Mouse (Mus musculus) c-Kit-negative CD71-positive TER-119-positive erythroid progenitor cells, embryonic 14.5 days (primary cell): ENCODE data around the gene Gpr4.
A peak's percentile ranks its signal among the peaks of the same experiment; 100 is the strongest.

ENCODE experiments used
- DNase-seq: peaks from one replicate; pipeline ENCODE4 v3.0.0-alpha.2; 2013; ENCODE audit warnings: low read depth, low spot score

Gene Gpr4

DNA sequence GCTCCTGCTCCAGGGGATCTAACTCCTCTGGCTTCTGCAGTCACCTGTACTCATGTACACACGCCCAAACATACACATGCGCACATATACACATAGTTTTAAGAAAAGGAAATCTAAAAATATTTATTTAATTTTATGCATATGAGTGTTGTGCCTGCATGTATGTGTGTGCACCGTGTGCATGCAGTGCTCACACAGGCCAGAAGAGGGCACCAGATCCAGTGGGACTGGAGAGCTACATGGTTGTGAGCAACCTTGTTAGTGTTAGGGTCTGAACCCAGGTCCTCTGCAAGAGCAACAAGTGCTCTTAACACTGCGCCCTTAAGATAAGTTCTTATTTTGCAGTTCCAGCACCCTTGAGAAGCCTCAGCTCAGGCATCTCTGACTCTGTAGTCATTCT, 17.7 kb upstream of the Gpr4 start:
- no peak for DNase-seq

DNA sequence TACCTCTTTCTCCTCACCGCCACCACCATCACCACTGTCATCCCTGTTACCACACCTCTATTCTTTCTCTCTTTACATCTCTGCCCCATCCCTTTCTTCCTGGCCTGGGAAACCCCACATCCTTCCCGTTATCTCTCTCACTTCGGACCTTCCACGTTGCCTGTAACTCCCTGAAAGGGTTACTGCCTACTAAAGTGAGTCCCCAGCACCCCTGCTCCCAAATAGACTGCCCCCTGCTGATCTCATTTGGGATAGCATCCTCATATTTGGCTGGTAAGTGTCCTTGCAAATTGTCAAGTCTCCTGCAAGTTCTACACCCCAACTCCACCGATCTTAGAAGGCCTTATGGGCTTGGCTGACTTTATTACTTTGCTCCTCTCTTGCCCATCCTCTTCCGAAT, 15.7 kb upstream of the Gpr4 start:
- no peak for DNase-seq

DNA sequence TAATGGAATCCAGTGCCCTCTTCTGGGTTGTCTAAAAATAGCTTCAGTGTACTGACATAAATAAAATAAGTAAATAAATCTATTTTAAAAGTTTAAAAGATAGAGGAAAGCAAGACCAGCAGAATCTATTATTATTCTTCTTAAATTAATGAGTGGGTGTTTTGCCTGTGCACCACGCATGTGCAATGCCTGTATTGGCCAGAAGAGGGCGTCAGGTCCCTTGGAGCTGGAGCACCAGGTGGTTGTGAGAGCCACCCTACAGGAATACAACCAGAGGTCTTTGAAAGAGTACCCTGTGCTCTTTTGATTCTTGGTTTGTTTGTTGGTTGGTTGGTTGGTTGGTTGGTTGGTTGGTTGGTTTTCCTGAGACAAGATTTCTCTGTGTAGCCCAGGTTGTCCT, 14.4 kb upstream of the Gpr4 start:
- DNase-seq = peak; percentile 34

- DNase-seq = no peak
Observed at GRCm38 (mm10) chr7:19201660-19202059, 10.7 kb upstream of the Gpr4 start.

- no peak for DNase-seq
Observed at GRCm38 (mm10) chr7:19202065-19202850, 10.1 kb upstream of the Gpr4 start.

DNA sequence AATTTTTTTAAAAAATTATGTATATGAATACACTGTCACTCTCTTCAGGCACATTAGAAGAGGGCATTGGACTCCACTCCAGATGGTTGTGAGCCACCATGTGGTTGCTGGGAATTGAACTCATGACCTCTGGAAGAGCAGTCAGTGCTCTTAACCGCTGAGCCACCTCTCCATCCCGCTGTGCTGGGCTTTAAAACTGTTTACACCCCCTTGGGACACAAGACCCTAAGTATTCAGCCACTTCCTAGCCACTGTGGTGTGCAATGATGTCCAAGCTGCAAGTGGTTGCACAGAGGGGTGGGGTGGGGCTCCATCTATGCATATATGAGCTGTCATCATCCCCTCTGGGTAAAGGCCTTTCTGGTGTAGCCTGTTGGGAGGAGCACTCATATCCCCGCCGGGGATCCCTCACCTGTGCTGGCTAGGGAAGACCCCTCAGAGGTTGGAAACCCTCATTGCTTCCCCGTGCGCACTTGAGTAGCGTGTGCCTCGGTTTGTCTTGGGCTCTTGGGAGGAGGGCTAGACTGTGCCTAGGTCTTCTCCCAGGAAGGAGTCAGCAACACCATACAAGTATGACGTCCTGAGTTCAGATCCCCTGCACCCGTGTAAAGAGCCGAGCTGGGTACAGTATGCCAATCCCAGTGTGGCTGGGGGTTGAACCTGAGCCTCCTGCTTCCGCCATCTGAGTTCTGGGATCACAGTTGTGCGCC, 4.0 kb upstream of the Gpr4 start:
- no peak for DNase-seq

- DNase-seq = no peak
Observed at GRCm38 (mm10) chr7:19208944-19209472, 3.3 kb upstream of the Gpr4 start.

DNA sequence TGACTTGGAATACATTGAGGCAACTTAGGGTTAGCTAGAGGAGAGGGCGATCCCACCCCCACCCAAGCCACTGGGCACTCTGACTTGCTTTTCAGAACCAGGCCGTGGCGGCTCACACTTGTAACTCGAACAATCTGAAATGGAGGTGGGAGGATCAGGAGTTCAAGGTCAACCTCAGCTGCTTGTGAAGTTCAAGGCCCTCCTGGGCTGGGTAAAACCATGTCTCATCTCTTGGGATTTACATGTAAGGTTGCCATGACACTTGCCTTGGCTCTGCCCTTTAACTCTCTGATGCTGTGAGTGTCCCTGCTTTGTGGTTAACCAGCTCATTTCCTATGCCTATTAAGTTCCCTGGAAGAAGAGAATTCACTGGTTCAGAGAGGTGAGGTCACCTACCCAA, 2.8 kb upstream of the Gpr4 start:
- DNase-seq = no peak

DNA sequence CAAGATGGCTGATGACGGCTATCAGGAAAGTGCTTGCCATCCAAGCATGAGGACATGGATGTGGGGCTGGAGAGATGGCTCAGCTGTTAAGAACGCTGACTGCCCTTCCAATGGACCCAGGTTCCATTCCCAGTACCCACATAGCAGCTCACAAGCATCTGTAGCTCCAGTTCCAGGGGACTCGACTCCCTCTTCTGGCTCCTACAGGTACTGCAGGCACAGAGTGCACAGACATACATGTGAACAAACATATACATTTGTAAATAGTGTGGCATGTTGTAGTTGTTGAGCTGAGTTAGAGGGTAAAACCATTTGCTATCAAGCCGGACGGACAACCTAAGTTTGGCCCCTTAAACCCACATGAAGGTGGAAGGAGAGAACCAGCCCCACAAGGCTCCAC, 2.3 kb upstream of the Gpr4 start:
- no peak for DNase-seq

DNA sequence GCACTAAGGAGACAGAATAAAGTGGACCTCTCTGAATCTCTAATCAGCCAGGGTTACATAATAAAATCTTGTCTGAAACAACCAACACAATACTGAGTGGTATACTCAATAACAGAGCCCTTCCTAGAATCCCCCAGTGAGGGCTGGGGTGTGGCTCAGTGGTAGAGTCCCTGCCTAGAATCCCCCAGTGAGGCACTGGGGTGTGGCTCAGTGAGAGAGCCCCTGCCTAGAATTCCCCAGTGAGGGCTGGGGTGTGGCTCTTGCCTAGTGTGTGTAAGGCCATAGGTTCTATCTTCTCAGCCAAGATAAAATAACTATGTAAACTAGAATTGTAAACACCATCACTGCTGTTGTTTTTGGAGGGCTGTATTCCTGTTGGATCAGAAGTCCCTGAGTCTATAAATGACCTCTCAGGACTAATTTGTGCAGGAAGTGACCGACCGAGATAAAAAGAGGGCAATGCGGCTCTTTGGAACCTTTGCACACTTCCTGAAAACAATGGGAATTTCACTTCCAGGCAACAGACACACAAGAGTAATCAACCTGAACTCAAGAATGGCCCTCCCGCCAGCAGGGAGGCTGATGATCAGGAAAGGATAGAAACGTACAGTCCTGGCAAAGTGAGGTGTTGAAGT, 1.2 kb upstream of the Gpr4 start:
- DNase-seq = no peak

DNA sequence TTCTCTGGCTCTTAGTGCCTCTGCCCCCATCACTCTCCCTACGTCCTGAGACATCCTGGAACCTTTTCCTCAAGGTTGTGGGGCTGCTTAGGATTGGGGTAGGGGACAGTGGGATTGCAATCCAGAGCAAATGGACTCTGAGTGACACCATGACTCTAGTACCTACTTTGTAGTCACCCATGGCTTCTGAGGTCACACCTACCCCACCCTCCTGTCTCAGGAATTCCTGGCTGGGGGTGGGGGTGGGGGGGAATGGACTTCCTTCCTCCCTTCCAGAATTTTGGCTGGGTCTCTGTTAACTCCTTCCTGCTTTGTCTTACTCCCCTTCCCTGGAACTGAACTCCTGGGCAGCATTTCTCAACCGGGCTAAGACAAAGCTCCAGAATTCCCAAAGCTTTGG, 1.0 kb downstream of the Gpr4 start:
- DNase-seq = no peak

DNA sequence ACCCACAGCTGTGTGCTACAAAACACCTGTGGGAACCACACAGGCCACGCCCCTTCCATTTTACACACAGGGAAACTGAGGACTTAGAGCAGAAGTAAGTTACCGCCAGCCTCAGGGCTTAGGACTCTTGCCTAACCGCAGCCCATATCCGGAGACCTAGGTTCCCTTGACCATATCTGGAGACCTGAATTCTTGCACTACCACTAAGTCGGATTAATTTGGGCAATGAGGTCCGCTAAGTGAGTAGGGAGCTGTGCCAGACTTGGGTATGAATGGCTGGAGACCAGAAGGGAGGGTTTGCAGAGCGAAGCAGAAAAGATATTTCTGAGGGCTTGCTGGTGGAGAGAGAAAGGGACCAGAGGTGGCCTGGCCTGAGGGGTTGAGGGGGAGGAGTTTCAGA, 2.0 kb downstream of the Gpr4 start:
- no peak for DNase-seq

- DNase-seq = no peak
Observed at GRCm38 (mm10) chr7:19214940-19215339, 2.6 kb downstream of the Gpr4 start.

GRCm38 (mm10) chr7:19217492-19217891, 5.2 kb downstream of the Gpr4 start:
- DNase-seq = no peak

DNA sequence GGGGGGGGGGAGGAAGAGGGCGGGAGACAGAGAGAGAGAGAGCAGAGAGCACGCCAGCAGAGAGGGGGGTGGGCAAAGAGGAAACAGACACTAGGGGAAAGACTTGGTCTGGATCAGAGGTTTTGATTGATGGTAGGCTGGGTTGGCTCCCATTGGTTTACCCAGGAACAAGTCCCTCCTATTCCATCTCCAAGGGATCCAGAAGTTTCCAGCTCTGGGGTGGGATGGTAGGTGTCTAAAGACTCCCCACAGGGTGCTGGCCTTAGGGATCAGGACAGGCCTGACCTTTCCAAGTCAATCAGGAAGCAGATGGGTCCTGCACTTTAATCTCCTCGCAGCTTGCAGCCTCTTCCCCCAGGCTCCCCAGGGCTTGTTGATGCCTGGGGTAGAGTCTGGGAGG, 5.6 kb downstream of the Gpr4 start:
- DNase-seq = no peak

DNA sequence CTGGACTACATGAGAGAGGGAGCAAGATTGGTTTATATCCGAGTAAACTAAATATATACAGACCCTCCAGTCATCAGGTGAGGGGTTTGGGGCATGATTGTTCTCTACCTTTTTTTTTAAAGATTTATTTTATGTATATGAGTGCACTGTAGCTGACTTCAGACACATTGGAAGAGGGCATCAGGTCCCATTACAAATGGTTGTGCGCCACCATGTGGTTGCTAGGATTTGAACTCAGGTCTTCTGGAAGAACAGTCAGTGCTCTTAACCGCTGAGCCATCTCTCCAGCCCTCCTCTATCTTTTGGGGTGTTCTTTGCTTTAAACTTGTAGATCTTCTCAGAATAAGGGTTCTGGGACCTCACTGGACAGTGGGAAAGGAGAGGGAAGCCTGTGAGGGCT, 7.7 kb downstream of the Gpr4 start:
- no peak for DNase-seq

DNA sequence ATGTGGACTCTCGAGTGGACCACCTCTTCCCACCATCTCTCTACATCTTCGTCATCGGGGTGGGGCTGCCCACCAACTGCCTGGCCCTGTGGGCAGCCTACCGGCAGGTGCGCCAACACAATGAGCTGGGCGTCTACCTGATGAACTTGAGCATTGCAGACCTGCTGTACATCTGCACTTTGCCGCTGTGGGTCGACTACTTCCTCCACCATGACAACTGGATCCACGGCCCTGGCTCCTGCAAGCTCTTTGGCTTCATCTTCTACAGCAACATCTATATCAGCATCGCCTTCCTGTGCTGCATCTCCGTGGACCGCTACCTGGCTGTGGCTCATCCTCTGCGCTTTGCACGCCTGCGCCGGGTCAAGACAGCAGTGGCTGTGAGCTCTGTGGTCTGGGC, 9.9 kb downstream of the Gpr4 start:
- DNase-seq = no peak

GRCm38 (mm10) chr7:19222875-19223274, 10.5 kb downstream of the Gpr4 start:
- no peak for DNase-seq

DNA sequence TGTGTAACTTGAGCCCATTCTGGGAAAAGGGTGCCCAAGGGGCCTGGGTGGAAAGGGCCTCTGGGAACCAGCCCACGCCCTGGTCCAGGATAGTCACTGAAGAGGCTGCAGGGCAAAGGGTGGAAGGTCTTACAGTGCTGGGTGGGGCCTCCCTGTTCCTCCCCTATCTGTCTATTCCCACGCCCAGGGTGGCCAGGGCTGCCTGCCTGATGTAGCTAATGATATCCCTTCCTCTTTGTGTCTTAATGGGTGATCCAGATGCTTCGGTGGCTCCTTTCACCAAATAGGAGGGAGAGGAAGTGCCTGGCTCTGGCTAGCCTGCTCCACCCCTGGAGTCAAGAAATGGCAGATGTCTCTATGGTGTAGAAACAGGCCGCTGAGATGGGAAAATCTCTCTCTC, 12.6 kb downstream of the Gpr4 start:
- peak; percentile 53 for DNase-seq

DNA sequence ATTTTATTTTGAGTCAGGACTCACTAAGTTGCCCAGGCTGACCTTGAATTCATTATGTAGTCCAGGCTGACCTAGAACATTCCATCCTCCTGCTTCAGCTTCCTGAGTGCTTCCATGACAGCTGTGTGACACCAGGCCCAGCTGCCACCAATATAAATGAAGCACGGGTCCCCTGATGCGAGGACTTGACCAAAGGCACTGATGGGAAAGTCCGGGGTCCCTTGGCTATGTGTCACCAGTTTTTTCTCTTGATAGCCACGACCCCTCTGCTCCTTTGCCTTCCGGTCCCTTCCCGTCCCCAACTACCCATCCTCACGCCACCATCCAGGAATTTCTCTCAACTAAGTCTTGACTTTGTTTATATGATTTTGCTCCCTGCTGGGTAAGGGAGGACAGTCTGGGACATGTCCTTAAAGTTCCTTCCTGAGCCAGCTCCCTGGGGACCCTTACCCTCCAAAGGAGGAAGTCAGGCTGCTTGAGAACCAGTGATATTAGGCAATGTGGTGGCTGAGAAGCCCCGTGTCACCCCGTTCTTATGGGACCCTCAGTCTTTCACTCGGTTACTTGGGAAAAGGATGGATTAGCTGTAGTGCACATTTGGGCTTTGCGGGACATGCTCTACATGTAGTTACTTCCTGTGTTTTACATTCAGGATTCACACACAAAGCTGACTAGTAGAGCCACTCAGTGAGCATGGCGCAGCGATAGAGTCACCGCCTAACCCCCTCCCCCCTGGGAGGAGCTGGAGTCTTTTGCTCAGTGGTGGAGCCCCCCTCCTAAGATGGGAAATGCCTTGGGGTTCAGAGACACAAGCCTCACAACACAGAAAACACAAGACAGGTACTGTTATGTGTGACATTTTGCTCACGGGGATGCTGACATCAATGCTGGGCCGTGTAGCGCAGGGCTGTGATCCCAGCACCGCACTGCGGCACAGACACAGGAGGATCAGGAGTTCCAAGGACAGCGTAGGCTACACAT, 14.8 kb downstream of the Gpr4 start:
- DNase-seq = peak; percentile 42
